Mouse (Mus musculus): Measurements from ENCODE around the gene Mpst. TPM values are rescaled to one million over a fixed set of nuclear protein-coding genes. Genes with fewer than 3 reads are reported as not detected.

Mpst gene
- polyA plus RNA-seq, 1 experiment from 2014 or later: 1.6 TPM

DNA sequence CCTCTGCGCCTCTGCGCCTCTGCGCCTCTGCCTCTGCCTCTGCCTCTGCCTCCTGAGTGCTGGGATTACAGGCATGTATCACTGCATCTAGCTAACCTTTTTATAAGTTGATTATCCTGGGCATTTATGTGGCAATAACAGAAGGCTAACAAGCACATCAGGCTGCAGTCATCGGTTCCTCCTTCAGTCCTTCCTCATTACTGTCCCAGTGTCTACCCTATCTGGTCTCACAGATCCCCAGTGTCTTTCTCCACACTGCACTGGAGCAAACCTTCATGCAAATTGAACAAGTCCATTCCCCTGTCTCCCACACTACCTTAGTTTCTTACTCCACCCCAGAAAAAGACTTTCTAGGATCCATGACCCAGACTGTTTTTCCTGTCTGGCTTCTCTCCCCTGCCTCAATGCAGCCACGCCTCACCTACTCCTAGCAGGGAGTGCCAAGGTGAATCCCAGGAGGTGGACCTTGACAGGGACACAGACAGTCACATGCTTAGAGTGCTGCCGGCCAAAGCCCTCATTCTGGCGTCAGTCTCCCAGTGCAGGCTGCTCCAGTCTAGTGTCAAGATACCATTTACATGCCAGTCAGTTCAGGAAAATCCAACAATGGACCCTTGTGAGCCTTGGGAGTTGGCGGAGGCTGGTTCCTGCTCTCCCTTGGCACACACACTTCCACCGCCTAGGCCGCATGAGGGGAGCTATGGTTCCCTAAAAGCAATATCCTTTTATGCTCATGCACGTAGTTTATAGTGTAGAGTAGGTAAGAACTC lies 22.6 kb upstream of the Mpst start:
- Histone ChIP-seq H3K9ac (no peak overlapping the region), H3K4me2 (replicated peaks) (no peak overlapping the region), H3K9me3 (0 out of 2 replicates have a peak, but pooled peaks cover 6% of the 10 kb centered on the region), H3K36me3 (no peaks in the 10 kb centered on the region), H3K27ac (no peak overlapping the region; the same call in 1 of the 2 replicates), H3K4me3 (no peak overlapping the region), H3K4me1 (no peaks in the 10 kb centered on the region), H3K27me3 (no peaks in the 10 kb centered on the region)
- WGBS: 80% methylated on average over 11 of the region's 11 CpGs
- ATAC-seq (ENCODE audit: low FRiP score, low read depth): no peak

DNA sequence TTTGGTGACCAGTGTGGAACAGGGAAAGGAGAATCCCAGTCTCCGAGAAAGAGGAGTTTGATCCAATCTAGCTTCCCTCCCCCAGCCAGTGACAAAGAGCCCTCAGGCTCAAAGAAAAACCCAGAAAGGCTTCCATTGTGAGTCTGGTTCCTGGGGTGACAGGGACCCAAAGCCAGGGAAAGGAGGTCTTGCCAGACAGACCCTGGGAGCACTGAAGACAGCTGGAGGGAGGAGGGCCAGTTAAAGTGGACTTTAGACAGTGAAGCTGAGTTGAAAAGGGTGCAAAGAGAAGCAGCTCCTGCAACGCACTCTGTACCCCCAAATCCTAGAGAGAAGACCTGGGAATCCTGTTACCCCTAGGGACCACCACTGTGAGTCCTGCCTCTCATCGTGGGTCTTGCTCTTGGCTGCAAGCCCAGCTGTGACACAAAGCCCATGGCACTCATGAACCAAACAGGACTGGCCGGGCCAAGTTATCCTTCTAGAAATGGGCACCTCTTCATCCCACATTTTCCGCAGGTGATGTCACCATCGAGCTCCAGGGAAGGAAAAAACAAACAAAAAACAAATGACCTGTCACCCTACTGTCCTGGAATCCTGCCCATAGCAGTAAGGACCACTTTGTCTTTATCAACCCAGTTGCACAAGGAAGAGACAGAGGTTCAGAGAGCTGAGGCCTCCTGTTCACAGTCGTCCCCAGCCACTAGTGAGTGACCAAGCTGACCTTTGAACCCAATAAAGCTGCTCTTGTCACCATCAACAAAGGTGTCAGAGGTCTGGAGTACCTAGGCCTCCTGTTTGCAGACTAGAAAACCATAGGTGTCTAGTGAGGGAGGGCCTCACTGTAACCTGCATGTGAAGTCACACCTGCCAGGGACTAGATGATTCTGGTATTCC lies 21.7 kb upstream of the Mpst start:
- Histone ChIP-seq H3K9ac (no peak overlapping the region), H3K4me3 (no peak overlapping the region), H3K27me3 (no peaks in the 10 kb centered on the region), H3K4me2 (replicated peaks) (no peak overlapping the region), H3K36me3 (no peaks in the 10 kb centered on the region), H3K4me1 (no peaks in the 10 kb centered on the region), H3K27ac (no peak overlapping the region), H3K9me3 (0 out of 2 replicates have a peak, but pooled peaks cover 1% of the 10 kb centered on the region)
- WGBS: 71% methylated on average over 7 of the region's 7 CpGs
- no peak for ATAC-seq (ENCODE audit: low FRiP score, low read depth)

DNA sequence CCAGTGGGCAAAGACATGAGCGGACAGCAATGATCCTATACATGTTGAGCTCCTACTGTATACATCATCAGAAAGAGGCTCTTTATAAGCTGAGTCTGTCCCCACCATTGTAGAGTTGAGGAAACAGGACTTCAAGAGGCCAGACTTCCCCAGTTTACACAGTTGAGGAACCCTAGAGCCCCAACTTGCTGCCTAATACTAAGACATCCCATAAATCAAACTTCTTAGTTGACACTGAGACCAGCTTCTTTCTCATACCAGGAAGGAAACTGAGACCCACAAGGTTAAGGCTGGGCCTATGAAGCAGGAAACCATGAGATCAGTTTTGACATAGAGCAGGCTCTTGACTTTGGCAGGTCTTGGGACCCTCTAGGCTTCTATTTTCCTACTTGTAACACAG lies 20.7 kb upstream of the Mpst start:
- no peaks in the 10 kb centered on the region for H3K9me3 ChIP-seq
- no peak overlapping the region for H3K4me2 ChIP-seq (replicated peaks)
- no peak overlapping the region for H3K9ac ChIP-seq
- no peaks in the 10 kb centered on the region for H3K36me3 ChIP-seq
- no peaks in the 10 kb centered on the region for H3K27me3 ChIP-seq
- no peaks in the 10 kb centered on the region for H3K4me1 ChIP-seq
- no peak for ATAC-seq (ENCODE audit: low FRiP score, low read depth)
- WGBS: 92% methylated on average over 1 of the region's 1 CpGs
- H3K27ac ChIP-seq: no peak overlapping the region
- no peak overlapping the region for H3K4me3 ChIP-seq

DNA sequence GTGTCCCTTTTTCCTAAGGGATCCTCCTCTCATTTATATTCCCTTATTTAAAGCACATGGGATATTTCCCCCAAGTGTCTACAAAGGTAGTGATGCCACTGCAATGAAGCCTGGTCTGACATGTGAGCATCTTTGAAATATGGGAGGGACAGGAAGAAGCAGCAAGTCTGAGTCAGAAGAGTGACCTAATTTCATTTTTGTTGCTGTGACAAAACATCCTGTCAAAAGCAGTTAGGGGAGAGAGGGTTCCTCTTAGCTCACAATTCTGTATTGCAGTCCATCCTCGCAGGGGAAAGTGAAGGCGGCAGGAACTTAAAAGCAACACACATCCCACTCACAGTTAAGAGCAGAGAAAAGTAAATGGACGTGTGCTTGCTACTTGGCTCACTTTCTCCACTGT lies 15.4 kb upstream of the Mpst start:
- no peaks in the 10 kb centered on the region for H3K36me3 ChIP-seq
- H3K9me3 ChIP-seq: no peaks in the 10 kb centered on the region
- no peaks in the 10 kb centered on the region for H3K4me1 ChIP-seq
- H3K4me2 ChIP-seq (replicated peaks): no peak overlapping the region
- no peak overlapping the region for H3K4me3 ChIP-seq
- no peak overlapping the region for H3K9ac ChIP-seq
- no peak for ATAC-seq (ENCODE audit: low FRiP score, low read depth)
- WGBS: 90% methylated on average over 3 of the region's 3 CpGs
- no peak overlapping the region for H3K27ac ChIP-seq
- no peaks in the 10 kb centered on the region for H3K27me3 ChIP-seq

DNA sequence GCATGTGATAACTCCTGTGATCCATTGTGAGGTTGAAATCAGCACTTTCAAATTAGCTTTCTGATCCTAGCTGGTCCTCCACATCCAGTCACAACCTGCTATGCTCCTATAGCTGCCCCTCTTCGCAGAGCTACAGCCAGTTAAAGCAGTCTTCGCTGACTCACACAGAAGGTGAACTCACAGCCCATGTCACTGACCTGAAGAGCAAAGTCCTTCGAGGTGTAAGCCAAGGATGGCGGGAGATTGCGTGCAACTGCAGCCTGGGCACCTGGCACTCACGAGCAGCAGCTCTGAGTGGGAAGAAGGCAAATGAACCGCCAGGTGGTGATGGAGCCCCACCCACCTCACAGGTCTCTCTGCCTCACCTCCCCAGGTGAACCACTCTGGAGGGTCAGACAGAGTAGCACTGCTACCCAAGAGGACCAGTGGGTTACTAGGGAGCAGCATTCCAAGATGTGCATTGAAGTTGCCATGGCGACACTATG lies 10.7 kb upstream of the Mpst start, which contains the start of gene Tex33:
Gene Tex33 (minus strand): TSS at position 435 of the 485 bp plus-strand sequence.
- Histone ChIP-seq H3K27me3 (no peaks in the 10 kb centered on the region), H3K27ac (no peak within 1 kb of the TSS), H3K9me3 (no peaks in the 10 kb centered on the region), H3K4me1 (no peaks in the 10 kb centered on the region), H3K4me3 (no peak within 1 kb of the TSS), H3K9ac (no peak within 1 kb of the TSS), H3K36me3 (no peaks in the 10 kb centered on the region), H3K4me2 (replicated peaks) (no peak within 1 kb of the TSS)
- ATAC-seq (ENCODE audit: low FRiP score, low read depth): no peak
- 81% methylated on average over 8 of the region's 8 CpGs for WGBS

DNA sequence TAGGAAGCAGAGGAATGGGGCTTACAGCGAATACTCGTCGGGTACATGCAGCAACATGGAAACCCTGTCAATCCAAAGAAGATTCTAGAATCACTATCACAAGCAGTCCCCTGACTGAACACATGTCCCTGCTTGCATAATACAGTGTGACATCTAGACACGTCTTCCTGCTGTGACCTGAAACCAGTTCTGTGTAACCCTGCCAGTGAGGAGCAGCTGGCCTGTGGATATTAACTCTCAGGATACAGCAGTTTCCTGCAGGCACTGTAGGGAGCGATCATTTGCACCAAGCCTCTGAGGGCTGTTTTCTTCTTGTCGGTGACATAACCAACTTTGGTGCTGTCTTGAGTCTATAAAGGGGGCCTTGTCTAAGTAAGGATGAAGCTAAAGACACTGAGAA lies 4.9 kb upstream of the Mpst start:
- no peaks in the 10 kb centered on the region for H3K9me3 ChIP-seq
- WGBS: 72% methylated on average over 6 of the region's 6 CpGs
- no peak overlapping the region for H3K9ac ChIP-seq

DNA sequence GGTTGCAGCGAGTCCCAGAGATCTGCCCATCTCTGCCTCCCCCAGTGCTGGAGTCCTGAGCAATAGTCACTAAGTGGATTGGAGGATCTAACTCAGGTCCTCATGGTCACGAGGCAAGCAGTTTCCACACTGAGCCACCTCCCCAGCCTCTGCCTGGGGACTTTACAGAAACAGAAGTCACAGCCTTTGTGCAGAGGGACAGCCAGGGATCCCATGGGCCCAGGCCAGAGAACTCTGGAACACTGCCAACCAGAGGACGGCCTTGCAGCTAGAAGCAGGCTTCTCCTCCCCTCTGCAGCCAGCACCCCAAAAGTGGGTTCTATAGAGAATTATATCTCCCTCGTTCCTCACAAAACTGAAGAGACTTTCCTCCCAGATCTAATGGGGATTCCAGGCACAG lies 4.3 kb upstream of the Mpst start:
- 56% methylated on average over 4 of the region's 4 CpGs for WGBS
- Histone ChIP-seq H3K4me3 (no peak overlapping the region), H3K27me3 (no peaks in the 10 kb centered on the region), H3K9me3 (no peaks in the 10 kb centered on the region), H3K4me2 (replicated peaks) (no peak overlapping the region), H3K9ac (no peak overlapping the region), H3K27ac (0 out of 2 replicates have a peak overlapping the region, but pooled peaks have one; percentile 48), H3K36me3 (no peaks in the 10 kb centered on the region), H3K4me1 (peaks cover 32% of the 10 kb centered on the region)
- no peak for ATAC-seq (ENCODE audit: low FRiP score, low read depth)

More for the DNA sequence above, 4.9 kb upstream of the Mpst start:
- Histone ChIP-seq H3K36me3 (no peaks in the 10 kb centered on the region), H3K27me3 (no peaks in the 10 kb centered on the region), H3K4me3 (no peak overlapping the region), H3K4me1 (peaks cover 30% of the 10 kb centered on the region), H3K4me2 (replicated peaks) (no peak overlapping the region), H3K27ac (no peak overlapping the region)
- ATAC-seq (ENCODE audit: low FRiP score, low read depth): no peak

DNA sequence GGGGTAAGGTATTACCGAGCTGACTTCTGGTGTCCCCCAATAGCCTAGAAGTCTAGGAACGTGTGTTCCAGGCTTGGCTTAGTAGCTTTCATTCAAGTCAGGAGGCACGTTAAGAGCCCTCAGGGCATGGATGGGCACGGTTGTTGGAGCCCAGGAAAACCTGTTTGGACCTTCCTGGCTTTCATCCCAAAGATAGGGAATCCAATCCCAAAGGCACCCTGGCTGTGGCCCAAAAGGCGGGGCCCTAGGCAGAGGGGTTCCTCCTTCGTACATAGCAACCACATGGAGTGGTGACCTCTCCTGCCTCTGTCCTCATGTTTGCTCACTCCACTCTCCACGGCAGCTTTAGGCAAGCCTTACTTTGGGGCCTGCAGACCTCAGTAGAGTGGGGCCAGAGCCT lies 3.8 kb upstream of the Mpst start:
- Histone ChIP-seq H3K9me3 (no peaks in the 10 kb centered on the region), H3K27me3 (no peaks in the 10 kb centered on the region), H3K9ac (no peak overlapping the region), H3K4me1 (peaks cover 37% of the 10 kb centered on the region), H3K4me2 (replicated peaks) (no peak overlapping the region), H3K36me3 (no peaks in the 10 kb centered on the region), H3K4me3 (no peak overlapping the region), H3K27ac (no peak overlapping the region)
- no peak for ATAC-seq (ENCODE audit: low FRiP score, low read depth)
- 80% methylated on average over 7 of the region's 7 CpGs for WGBS

DNA sequence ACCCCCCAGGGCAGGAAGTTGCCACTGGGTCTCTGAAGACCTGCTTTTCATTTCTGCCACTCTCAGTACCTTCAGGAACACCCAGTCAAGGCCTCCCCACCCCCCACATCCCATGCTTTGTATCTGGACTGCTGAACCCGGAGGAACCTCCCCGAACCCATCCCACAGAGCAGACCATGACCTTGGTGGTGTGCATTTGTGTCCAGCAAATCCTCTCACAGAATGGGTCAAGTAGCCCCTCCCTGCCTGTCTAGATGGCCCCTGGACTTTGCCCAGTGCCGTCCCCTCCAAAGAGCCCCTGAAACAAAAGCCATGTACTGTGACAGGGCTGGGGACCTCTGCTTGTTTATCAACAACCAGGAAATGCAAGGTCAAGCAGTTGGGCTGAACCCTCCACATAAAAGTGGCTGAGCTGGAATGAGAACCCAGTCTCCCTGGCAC lies 2.9 kb upstream of the Mpst start:
- Histone ChIP-seq H3K27ac (no peak overlapping the region), H3K4me1 (peaks cover 40% of the 10 kb centered on the region), H3K4me3 (no peak overlapping the region), H3K36me3 (no peaks in the 10 kb centered on the region), H3K9ac (no peak overlapping the region), H3K9me3 (no peaks in the 10 kb centered on the region), H3K4me2 (replicated peaks) (no peak overlapping the region), H3K27me3 (peaks cover 6% of the 10 kb centered on the region)
- 48% methylated on average over 3 of the region's 3 CpGs for WGBS
- no peak for ATAC-seq (ENCODE audit: low FRiP score, low read depth)

DNA sequence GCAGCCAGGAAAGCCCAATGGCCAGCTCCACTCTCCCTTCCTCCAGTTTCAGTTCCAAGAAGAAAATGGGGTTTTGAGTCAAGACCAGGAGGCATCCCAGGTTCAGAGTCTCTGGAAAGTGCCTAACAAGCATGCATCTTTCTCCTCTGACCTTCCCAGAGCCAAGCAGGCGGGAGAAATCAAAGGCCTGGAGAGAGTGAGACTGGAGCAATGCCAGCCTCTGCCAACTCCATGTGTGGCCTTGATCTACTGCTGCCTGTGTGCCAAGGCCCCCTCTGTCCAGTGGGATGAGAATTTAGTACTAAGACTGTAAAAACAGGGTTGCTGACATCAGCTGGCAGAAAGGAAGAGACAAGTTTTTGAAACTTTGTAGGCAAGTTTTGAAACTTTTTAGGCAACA lies 2.3 kb upstream of the Mpst start:
- peaks cover 40% of the 10 kb centered on the region for H3K4me1 ChIP-seq
- WGBS: 42% methylated on average over 1 of the region's 1 CpGs

DNA sequence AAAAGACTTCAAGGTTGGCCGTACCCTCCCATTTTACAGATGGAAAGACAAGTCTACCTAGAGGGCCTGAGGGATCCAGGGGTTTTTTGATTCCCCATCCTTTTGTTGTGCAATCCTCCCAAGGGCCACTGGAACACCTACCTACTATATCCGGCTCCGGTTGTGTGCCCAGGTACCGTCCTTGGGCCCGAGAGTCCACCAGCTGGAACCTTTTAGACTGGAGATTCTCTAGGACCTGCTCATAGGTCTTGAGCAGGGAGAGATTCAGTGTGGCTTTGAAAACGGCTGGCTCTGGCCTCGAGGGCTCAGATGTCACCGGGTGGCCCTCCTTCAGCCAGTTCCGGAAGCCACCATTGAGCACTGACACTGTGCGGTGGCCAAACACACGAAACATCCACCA lies 1.1 kb upstream of the Mpst start:
- peaks cover 24% of the 10 kb centered on the region for H3K27me3 ChIP-seq
- H3K4me3 ChIP-seq: peak overlapping the region; percentile 72
- 47% methylated on average over 11 of the region's 11 CpGs for WGBS
- H3K9me3 ChIP-seq: no peaks in the 10 kb centered on the region
- H3K36me3 ChIP-seq: no peaks in the 10 kb centered on the region
- H3K27ac ChIP-seq: no peak overlapping the region
- peak overlapping the region; percentile 74; the same call in 1 of the 2 replicates for H3K9ac ChIP-seq
- no peak for ATAC-seq (ENCODE audit: low FRiP score, low read depth)
- H3K4me1 ChIP-seq: peaks cover 46% of the 10 kb centered on the region
- peak overlapping the region; percentile 97 for H3K4me2 ChIP-seq (replicated peaks)

More for the DNA sequence above, 2.3 kb upstream of the Mpst start:
- no peak overlapping the region for H3K9ac ChIP-seq
- ATAC-seq (ENCODE audit: low FRiP score, low read depth): no peak
- H3K4me2 ChIP-seq (replicated peaks): no peak overlapping the region
- H3K4me3 ChIP-seq: no peak overlapping the region
- peaks cover 12% of the 10 kb centered on the region for H3K27me3 ChIP-seq
- H3K9me3 ChIP-seq: no peaks in the 10 kb centered on the region
- H3K36me3 ChIP-seq: no peaks in the 10 kb centered on the region
- H3K27ac ChIP-seq: no peak overlapping the region

All from limb, embryonic 13.5 days (tissue).